Mouse (Mus musculus) bone marrow, adult 2 months (tissue): ENCODE measurements around the gene Gm17606.
A peak's percentile ranks its signal among the peaks of the same experiment; 100 is the strongest.

ENCODE experiments used
- CTCF ChIP-seq: fragments of 200-500 bp; IDR thresholded peaks from 2 replicates; pipeline ENCODE4 v1.5.1; 2011; ENCODE audit warnings: low read length, control low read depth; ENCODE audit not compliant: control insufficient read depth, insufficient read depth
- POLR2A ChIP-seq: fragments of 200-500 bp; IDR thresholded peaks from 2 replicates; pipeline ENCODE4 v1.6.1; 2011; ENCODE audit warnings: low read depth, mild to moderate bottlenecking, control low read depth, low read length, borderline replicate concordance; ENCODE audit not compliant: control insufficient read depth

GRCm38 (mm10) chr14:54686063-54686521 lies 45.3 kb downstream of the Gm17606 start, which contains the start of gene 1700123O20Rik:
- TF ChIP-seq CTCF, result peak; percentile 25; the same call in 1 of the 2 replicates
- TF ChIP-seq POLR2A, result no peak; the same call in 1 of the 2 replicates
